Mouse (Mus musculus): ENCODE data around the gene Rab31.

The Rab31 gene

GRCm38 (mm10) chr17:65710576-65710975 lies 62.0 kb downstream of the Rab31 start:
- in situ Hi-C loops (cut with MboI; ENCODE audit: low sequenced_read_pairs) = no loop called here

GRCm38 (mm10) chr17:65706220-65706619 lies 66.3 kb downstream of the Rab31 start:
- in situ Hi-C loops (cut with MboI; ENCODE audit: low sequenced_read_pairs) = no loop called here

- in situ Hi-C loops (cut with MboI; ENCODE audit: low sequenced_read_pairs) = no loop called here
Measured at GRCm38 (mm10) chr17:65703527-65704391, 68.8 kb downstream of the Rab31 start.

- in situ Hi-C loops (cut with MboI; ENCODE audit: low sequenced_read_pairs) = no loop called here
Measured at GRCm38 (mm10) chr17:65701797-65702566, 70.6 kb downstream of the Rab31 start.

GRCm38 (mm10) chr17:65701356-65701755 lies 71.2 kb downstream of the Rab31 start:
- in situ Hi-C loops (cut with MboI; ENCODE audit: low sequenced_read_pairs) = no loop called here

GRCm38 (mm10) chr17:65700060-65700459 lies 72.5 kb downstream of the Rab31 start:
- in situ Hi-C loops (cut with MboI; ENCODE audit: low sequenced_read_pairs) = no loop called here

- in situ Hi-C loops (cut with MboI; ENCODE audit: low sequenced_read_pairs) = no loop called here
Measured at GRCm38 (mm10) chr17:65697791-65698463, 74.6 kb downstream of the Rab31 start.

GRCm38 (mm10) chr17:65696939-65697338 lies 75.6 kb downstream of the Rab31 start:
- in situ Hi-C loops (cut with MboI; ENCODE audit: low sequenced_read_pairs) = no loop called here

GRCm38 (mm10) chr17:65692276-65692675 lies 80.3 kb downstream of the Rab31 start:
- in situ Hi-C loops (cut with MboI; ENCODE audit: low sequenced_read_pairs) = no loop called here

GRCm38 (mm10) chr17:65683731-65684130 lies 88.8 kb downstream of the Rab31 start:
- in situ Hi-C loops (cut with MboI; ENCODE audit: low sequenced_read_pairs) = no loop called here

- in situ Hi-C loops (cut with MboI; ENCODE audit: low sequenced_read_pairs) = no loop called here
Measured at GRCm38 (mm10) chr17:65683316-65683715, 89.2 kb downstream of the Rab31 start.

GRCm38 (mm10) chr17:65682071-65682680 lies 90.4 kb downstream of the Rab31 start:
- in situ Hi-C loops (cut with MboI; ENCODE audit: low sequenced_read_pairs) = no loop called here

- in situ Hi-C loops (cut with MboI; ENCODE audit: low sequenced_read_pairs) = no loop called here
Measured at GRCm38 (mm10) chr17:65681516-65681915, 91.0 kb downstream of the Rab31 start.

- in situ Hi-C loops (cut with MboI; ENCODE audit: low sequenced_read_pairs) = no loop called here
Measured at GRCm38 (mm10) chr17:65680801-65681412, 91.6 kb downstream of the Rab31 start.

GRCm38 (mm10) chr17:65679806-65680446 lies 92.6 kb downstream of the Rab31 start:
- in situ Hi-C loops (cut with MboI; ENCODE audit: low sequenced_read_pairs) = no loop called here

- in situ Hi-C loops (cut with MboI; ENCODE audit: low sequenced_read_pairs) = no loop called here
Measured at GRCm38 (mm10) chr17:65677742-65678141, 94.8 kb downstream of the Rab31 start.

- in situ Hi-C loops (cut with MboI; ENCODE audit: low sequenced_read_pairs) = no loop called here
Measured at GRCm38 (mm10) chr17:65676536-65676935, 96.0 kb downstream of the Rab31 start.

GRCm38 (mm10) chr17:65675985-65676384 lies 96.6 kb downstream of the Rab31 start:
- in situ Hi-C loops (cut with MboI; ENCODE audit: low sequenced_read_pairs) = no loop called here

GRCm38 (mm10) chr17:65674710-65675171 lies 97.8 kb downstream of the Rab31 start:
- in situ Hi-C loops (cut with MboI; ENCODE audit: low sequenced_read_pairs) = no loop called here

GRCm38 (mm10) chr17:65672926-65673325 lies 99.6 kb downstream of the Rab31 start:
- in situ Hi-C loops (cut with MboI; ENCODE audit: low sequenced_read_pairs) = no loop called here
